Mouse (Mus musculus) lung, postnatal 25 days (tissue): ENCODE data around the gene Rps6kc1.

Source experiments
- DNase-seq: peaks from one replicate; pipeline ENCODE4 v3.0.0; 2022; ENCODE audit warnings: low spot score

Gene Rps6kc1

GRCm38 (mm10) chr1:190667326-190667725 is 244.2 kb downstream of the Rps6kc1 start:
- DNase-seq, result no peak

- no peak for DNase-seq
Observed at GRCm38 (mm10) chr1:190665490-190665875, 246.1 kb downstream of the Rps6kc1 start.

- no peak for DNase-seq
Observed at GRCm38 (mm10) chr1:190664767-190665489, 246.6 kb downstream of the Rps6kc1 start.

GRCm38 (mm10) chr1:190663996-190664395 is 247.6 kb downstream of the Rps6kc1 start:
- no peak for DNase-seq

- DNase-seq, result no peak
Observed at GRCm38 (mm10) chr1:190662736-190663135, 248.8 kb downstream of the Rps6kc1 start.

- no peak for DNase-seq
Observed at GRCm38 (mm10) chr1:190661764-190662163, 249.8 kb downstream of the Rps6kc1 start.

- no peak for DNase-seq
Observed at GRCm38 (mm10) chr1:190661249-190661648, 250.3 kb downstream of the Rps6kc1 start.

GRCm38 (mm10) chr1:190659722-190660502 is 251.7 kb downstream of the Rps6kc1 start:
- no peak for DNase-seq

GRCm38 (mm10) chr1:190658266-190658665 is 253.3 kb downstream of the Rps6kc1 start:
- DNase-seq, result no peak

- no peak for DNase-seq
Observed at GRCm38 (mm10) chr1:190656089-190656488, 255.5 kb downstream of the Rps6kc1 start.

- no peak for DNase-seq
Observed at GRCm38 (mm10) chr1:190655651-190656050, 255.9 kb downstream of the Rps6kc1 start.

GRCm38 (mm10) chr1:190655081-190655480 is 256.5 kb downstream of the Rps6kc1 start:
- no peak for DNase-seq

GRCm38 (mm10) chr1:190654694-190655001 is 256.9 kb downstream of the Rps6kc1 start:
- no peak for DNase-seq

GRCm38 (mm10) chr1:190653989-190654693 is 257.4 kb downstream of the Rps6kc1 start:
- DNase-seq, result no peak

- no peak for DNase-seq
Observed at GRCm38 (mm10) chr1:190653081-190653480, 258.5 kb downstream of the Rps6kc1 start.
